In genomic region chr19:56631451-56631901, GRCm38 (mm10) we compare ENCODE assay signal across 12 mouse cellular contexts.
DNase-seq lines count a peak whose midpoint lies in the region; ATAC-seq and TF ChIP-seq lines count a peak whose summit lies in the region.
"Had no signal": no experiment of that assay in that cellular context is flagged by ENCODE, and none has a peak within 500 bp of the region (broad histone marks: within the 10 kb centered on the region; RNA-seq: fewer than 3 reads in every experiment).

No protein-coding gene starts in this region.

- H3K9ac ChIP-seq in liver, adult 2 months (ENCODE audit: low read depth, low read length): no peak overlapping the region
- no peak overlapping the region for H3K9ac ChIP-seq in liver, embryonic 12.5 days
- H3K9ac ChIP-seq: forebrain, embryonic 13.5 days; midbrain, embryonic 12.5 days had no signal

- ATAC-seq in liver, embryonic 12.5 days: no peak
- ATAC-seq: forebrain, embryonic 13.5 days had no signal

- H3K4me2 ChIP-seq in liver, embryonic 12.5 days: no peak overlapping the region
- H3K4me2 ChIP-seq: forebrain, embryonic 13.5 days; midbrain, embryonic 12.5 days had no signal

- no peak for TF ChIP-seq POLR2A in liver, adult 2 months (IDR thresholded peaks at IDR 0.05; ENCODE audit: extremely low read depth, insufficient read depth, low read length)
- TF ChIP-seq POLR2A in kidney, adult 2 months (IDR thresholded peaks at IDR 0.05; ENCODE audit: low read depth, low read length): no peak

- H3K4me1 ChIP-seq in liver, adult 2 months (ENCODE audit: control insufficient read depth, insufficient read depth, low read length): peaks cover 9% of the 10 kb centered on the region; the same call in 1 of the 2 replicates
- H3K4me1 ChIP-seq in liver, embryonic 12.5 days: no peaks in the 10 kb centered on the region
- peaks cover 15% of the 10 kb centered on the region for H3K4me1 ChIP-seq in embryonic facial prominence, embryonic 10.5 days
- 0 out of 2 replicates have a peak, but pooled peaks cover 3% of the 10 kb centered on the region for H3K4me1 ChIP-seq in kidney, adult 2 months (ENCODE audit: control insufficient read depth, insufficient read depth, low read length)
- H3K4me1 ChIP-seq: midbrain, embryonic 12.5 days had no signal

- TF ChIP-seq CTCF in liver, adult 2 months (IDR thresholded peaks at IDR 0.05; ENCODE audit: low read depth, low read length): no peak
- no peak for TF ChIP-seq CTCF in kidney, adult 2 months (conservative IDR thresholded peaks at IDR 0.05; ENCODE audit: insufficient read depth, insufficient read length, low read depth, low read length)

- H3K4me3 ChIP-seq in liver, adult 2 months (ENCODE audit: insufficient read depth, low read depth, low read length): no peak overlapping the region
- H3K4me3 ChIP-seq in liver, embryonic 12.5 days: no peak overlapping the region
- H3K4me3 ChIP-seq in embryonic facial prominence, embryonic 10.5 days: no peak overlapping the region
- H3K4me3 ChIP-seq in kidney, adult 2 months (ENCODE audit: insufficient read depth, low read depth, low read length): no peak overlapping the region
- H3K4me3 ChIP-seq: forebrain, embryonic 13.5 days; midbrain, embryonic 12.5 days had no signal

- no peaks in the 10 kb centered on the region for H3K79me2 ChIP-seq in liver, adult 2 months (ENCODE audit: control insufficient read depth, insufficient read depth, low read length)

- H3K9me3 ChIP-seq in liver, embryonic 12.5 days (replicated peaks): no peaks in the 10 kb centered on the region
- H3K9me3 ChIP-seq in embryonic facial prominence, embryonic 10.5 days: no peaks in the 10 kb centered on the region
- H3K9me3 ChIP-seq: forebrain, embryonic 13.5 days; G1E; midbrain, embryonic 12.5 days had no signal

- DNase-seq in liver, adult 2 months (ENCODE audit: extremely low read depth, low read depth, low spot score): peak; percentile 16
- DNase-seq in embryonic facial prominence, embryonic 10.5 days (ENCODE audit: low spot score): no peak
- DNase-seq in kidney, adult 2 months: peak; percentile 80
- DNase-seq in lung, postnatal 36 days: peak; percentile 85
- DNase-seq in retina, postnatal 1 day: no peak
- no peak for DNase-seq in thymus, postnatal 14 days
- no peak for DNase-seq in right cerebral cortex, postnatal 25 days
- DNase-seq: cerebellum, adult 11 months had no signal

- H3K27me3 ChIP-seq in liver, adult 2 months (ENCODE audit: control insufficient read depth, insufficient read depth, low read length): peaks cover 2% of the 10 kb centered on the region; the same call in 1 of the 2 replicates
- no peaks in the 10 kb centered on the region for H3K27me3 ChIP-seq in liver, embryonic 12.5 days (replicated peaks)
- H3K27me3 ChIP-seq in embryonic facial prominence, embryonic 10.5 days (replicated peaks; ENCODE audit: low read depth, poor library complexity, severe bottlenecking): no peaks in the 10 kb centered on the region
- no peaks in the 10 kb centered on the region for H3K27me3 ChIP-seq in kidney, adult 2 months (replicated peaks; ENCODE audit: control insufficient read depth, insufficient read depth, low read length)
- H3K27me3 ChIP-seq: forebrain, embryonic 13.5 days; midbrain, embryonic 12.5 days had no signal

- H3K36me3 ChIP-seq in liver, adult 2 months (ENCODE audit: control insufficient read depth, insufficient read depth, low read length): no peaks in the 10 kb centered on the region
- H3K36me3 ChIP-seq in liver, embryonic 12.5 days: no peaks in the 10 kb centered on the region
- no peaks in the 10 kb centered on the region for H3K36me3 ChIP-seq in embryonic facial prominence, embryonic 10.5 days (replicated peaks)
- H3K36me3 ChIP-seq in kidney, adult 2 months (ENCODE audit: control insufficient read depth, insufficient read depth, low read length): no peaks in the 10 kb centered on the region
- H3K36me3 ChIP-seq: G1E; midbrain, embryonic 12.5 days had no signal

- WGBS in liver, adult 2 months: 45% methylated on average over 11 of the region's 11 CpGs
- 33% methylated on average over 11 of the region's 11 CpGs for WGBS in liver, embryonic 12.5 days (ENCODE audit: insufficient replicate concordance)
- WGBS in embryonic facial prominence, embryonic 10.5 days: 68% methylated on average over 11 of the region's 11 CpGs
- WGBS in kidney, adult 2 months: 40% methylated on average over 11 of the region's 11 CpGs

- no peak overlapping the region for H3K27ac ChIP-seq in liver, adult 2 months (replicated peaks; ENCODE audit: insufficient read depth, low read depth, low read length)
- no peak overlapping the region for H3K27ac ChIP-seq in liver, embryonic 12.5 days
- 0 out of 2 replicates have a peak overlapping the region, but pooled peaks have one; percentile 44 for H3K27ac ChIP-seq in embryonic facial prominence, embryonic 10.5 days (replicated peaks)
- H3K27ac ChIP-seq in kidney, adult 2 months (ENCODE audit: insufficient read depth, low read depth, low read length): peak overlapping the region; percentile 11; the same call in 1 of the 2 replicates
- H3K27ac ChIP-seq: forebrain, embryonic 13.5 days; midbrain, embryonic 12.5 days had no signal

Comparison
In these comparisons a context has a peak if more than half of its experiments do, and no peak if none do; other contexts are left out.
1. DNase-seq: peak in liver, adult 2 months (single experiment), kidney, adult 2 months (single experiment) and lung, postnatal 36 days (single experiment); none in embryonic facial prominence, embryonic 10.5 days (single experiment), retina, postnatal 1 day (single experiment), thymus, postnatal 14 days (single experiment) and right cerebral cortex, postnatal 25 days (single experiment).
2. H3K27ac ChIP-seq: peak in embryonic facial prominence, embryonic 10.5 days (single experiment) and kidney, adult 2 months (single experiment); none in liver, adult 2 months (single experiment) and liver, embryonic 12.5 days (single experiment).